Mouse (Mus musculus): Measurements from ENCODE around the gene Iffo2. TPM values are rescaled to one million over a fixed set of nuclear protein-coding genes. Genes with fewer than 3 reads are reported as not detected.
A peak's percentile ranks its signal among the peaks of the same experiment; 100 is the strongest.

The Iffo2 gene
- total RNA-seq, 2 experiments from 2014 or later: not detected

- no peak for ATAC-seq (replicated peaks; ENCODE audit: low FRiP score, poor library complexity, severe bottlenecking)
These were observed 71.4 kb downstream of the Iffo2 start for GRCm38 (mm10) chr4:139601519-139602356.

GRCm38 (mm10) chr4:139602357-139603244 lies 72.3 kb downstream of the Iffo2 start, which contains the start of gene Gm21969:
TSS of gene Gm21969 (plus strand) at chr4:139603186.
- peak; percentile 53 for ATAC-seq (replicated peaks; ENCODE audit: low FRiP score, poor library complexity, severe bottlenecking)

- ATAC-seq (replicated peaks; ENCODE audit: low FRiP score, poor library complexity, severe bottlenecking): no peak
These were observed 74.9 kb downstream of the Iffo2 start for GRCm38 (mm10) chr4:139605216-139605615.

- ATAC-seq (replicated peaks; ENCODE audit: low FRiP score, poor library complexity, severe bottlenecking): no peak
These were observed 76.4 kb downstream of the Iffo2 start for GRCm38 (mm10) chr4:139606732-139607131.

GRCm38 (mm10) chr4:139608975-139609374 lies 78.6 kb downstream of the Iffo2 start:
- no peak for ATAC-seq (replicated peaks; ENCODE audit: low FRiP score, poor library complexity, severe bottlenecking)

- no peak for ATAC-seq (replicated peaks; ENCODE audit: low FRiP score, poor library complexity, severe bottlenecking)
These were observed 80.6 kb downstream of the Iffo2 start for GRCm38 (mm10) chr4:139610954-139611353.

GRCm38 (mm10) chr4:139611542-139611953 lies 81.2 kb downstream of the Iffo2 start:
- ATAC-seq (replicated peaks; ENCODE audit: low FRiP score, poor library complexity, severe bottlenecking): no peak

- no peak for ATAC-seq (replicated peaks; ENCODE audit: low FRiP score, poor library complexity, severe bottlenecking)
These were observed 84.3 kb downstream of the Iffo2 start for GRCm38 (mm10) chr4:139614524-139615260.

GRCm38 (mm10) chr4:139616276-139617000 lies 86.1 kb downstream of the Iffo2 start:
- ATAC-seq (replicated peaks; ENCODE audit: low FRiP score, poor library complexity, severe bottlenecking): peak; percentile 97

- ATAC-seq (replicated peaks; ENCODE audit: low FRiP score, poor library complexity, severe bottlenecking): no peak
These were observed 86.6 kb downstream of the Iffo2 start for GRCm38 (mm10) chr4:139617001-139617364.

- no peak for ATAC-seq (replicated peaks; ENCODE audit: low FRiP score, poor library complexity, severe bottlenecking)
These were observed 89.4 kb downstream of the Iffo2 start for GRCm38 (mm10) chr4:139619765-139620164.

GRCm38 (mm10) chr4:139622373-139623282 lies 92.3 kb downstream of the Iffo2 start, which contains the start of gene Aldh4a1:
TSS of gene Aldh4a1 (plus strand) at chr4:139622866.
- peak; percentile 99 for ATAC-seq (replicated peaks; ENCODE audit: low FRiP score, poor library complexity, severe bottlenecking)

GRCm38 (mm10) chr4:139623434-139624115 lies 93.2 kb downstream of the Iffo2 start:
- no peak for ATAC-seq (replicated peaks; ENCODE audit: low FRiP score, poor library complexity, severe bottlenecking)

GRCm38 (mm10) chr4:139624116-139624489 lies 93.8 kb downstream of the Iffo2 start:
- no peak for ATAC-seq (replicated peaks; ENCODE audit: low FRiP score, poor library complexity, severe bottlenecking)

GRCm38 (mm10) chr4:139624706-139625105 lies 94.4 kb downstream of the Iffo2 start:
- ATAC-seq (replicated peaks; ENCODE audit: low FRiP score, poor library complexity, severe bottlenecking): no peak

- no peak for ATAC-seq (replicated peaks; ENCODE audit: low FRiP score, poor library complexity, severe bottlenecking)
These were observed 97.0 kb downstream of the Iffo2 start for GRCm38 (mm10) chr4:139627361-139627760.

- no peak for ATAC-seq (replicated peaks; ENCODE audit: low FRiP score, poor library complexity, severe bottlenecking)
These were observed 99.8 kb downstream of the Iffo2 start for GRCm38 (mm10) chr4:139630171-139630570.

GRCm38 (mm10) chr4:139631141-139631540 lies 100.8 kb downstream of the Iffo2 start:
- ATAC-seq (replicated peaks; ENCODE audit: low FRiP score, poor library complexity, severe bottlenecking): no peak
